Mouse (Mus musculus): ENCODE measurements around the gene Dnaic1.

Dnaic1 gene

DNA sequence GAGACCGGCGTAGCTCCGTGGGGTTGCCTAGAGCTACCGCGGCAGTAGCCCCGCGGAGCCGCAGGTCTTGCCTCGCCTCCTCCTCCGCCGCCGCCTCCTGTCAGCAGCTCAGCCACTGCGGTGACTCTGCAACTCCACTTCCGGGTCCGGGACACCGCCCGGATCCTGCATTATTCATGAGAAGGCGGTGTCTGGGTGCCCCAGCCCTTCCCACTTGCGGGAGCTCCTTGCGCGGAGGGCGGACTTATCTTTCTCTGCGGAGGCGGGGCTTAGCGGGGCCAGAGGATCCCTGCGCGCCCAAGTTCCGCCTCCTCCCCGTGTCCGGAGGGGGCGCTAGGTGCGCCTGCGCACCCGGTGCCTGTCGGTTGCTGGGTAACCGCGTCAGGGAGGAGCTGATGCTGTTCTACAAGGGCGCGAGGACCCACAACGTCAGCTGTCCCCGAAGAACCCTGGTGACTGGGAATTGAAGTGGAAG, at the start of gene Dnaic1, which contains the start of gene Fam219a:
Dnaic1 (plus strand) TSS at position 365 of the 475 bp plus-strand sequence.
Fam219a (minus strand) TSS at position 128 of the 475 bp plus-strand sequence.
- peak; percentile 97 for DNase-seq (ENCODE audit: low read depth, low spot score)

DNA sequence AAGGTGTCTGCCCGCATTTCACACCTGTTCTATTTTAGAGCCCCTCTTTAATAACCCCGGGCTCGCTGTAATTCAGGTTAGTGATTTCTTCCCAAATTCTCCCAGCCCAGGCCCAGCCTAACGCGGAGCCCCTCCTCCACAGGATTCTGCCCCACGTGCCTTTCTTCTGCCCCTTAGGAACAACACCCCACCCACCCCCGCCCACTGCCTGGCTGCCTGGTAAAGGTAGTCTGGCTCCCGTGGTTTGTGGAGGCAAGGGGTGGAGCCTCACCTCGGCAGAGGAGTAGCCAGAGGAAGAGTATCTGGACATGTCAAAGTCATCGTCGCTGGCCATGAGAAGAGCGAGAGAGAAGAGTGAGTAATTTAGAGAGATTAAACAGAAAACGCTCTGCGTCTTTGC, 48.9 kb upstream of the Dnaic1 start:
- no peak for DNase-seq (ENCODE audit: low read depth, low spot score)

DNA sequence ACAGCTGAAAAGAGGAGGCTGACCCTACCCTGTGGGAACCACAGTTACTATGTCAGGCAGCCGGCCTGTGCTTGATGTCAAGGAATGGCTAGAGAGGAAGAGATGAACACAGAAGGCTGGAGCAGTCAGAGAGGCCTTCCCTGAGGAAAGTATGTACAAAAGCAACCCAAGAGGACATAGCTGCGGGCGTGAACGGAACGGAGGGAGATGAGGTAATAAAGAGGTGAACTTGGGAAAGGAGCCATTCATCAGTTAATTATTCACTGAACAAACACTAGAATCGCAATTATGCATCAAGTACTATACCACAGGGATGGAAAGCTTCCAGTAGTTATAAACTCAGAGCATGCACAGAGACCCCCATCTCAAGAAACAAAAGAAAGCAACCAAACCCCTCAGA, 47.4 kb upstream of the Dnaic1 start:
- no peak for DNase-seq (ENCODE audit: low read depth, low spot score)

DNA sequence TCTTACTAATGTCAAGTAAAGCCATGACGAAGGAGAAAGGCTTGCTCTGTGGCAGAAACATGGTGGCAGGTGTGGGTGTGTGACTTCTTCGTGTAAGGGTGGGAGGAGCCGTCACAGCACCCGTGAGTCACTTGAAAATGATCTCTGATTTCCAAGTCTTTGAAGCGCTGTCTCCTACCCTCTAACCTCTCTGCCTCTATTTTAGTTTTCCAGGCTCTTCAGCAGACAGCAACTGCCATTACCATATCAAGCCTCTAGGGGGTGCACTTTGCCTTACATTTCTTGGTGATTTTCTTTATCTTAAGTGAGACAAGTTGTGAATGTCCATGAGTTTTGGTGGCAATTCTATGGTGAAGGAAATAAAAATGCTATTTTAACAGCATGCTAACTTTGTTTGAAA, 46.8 kb upstream of the Dnaic1 start:
- no peak for DNase-seq (ENCODE audit: low read depth, low spot score)

DNA sequence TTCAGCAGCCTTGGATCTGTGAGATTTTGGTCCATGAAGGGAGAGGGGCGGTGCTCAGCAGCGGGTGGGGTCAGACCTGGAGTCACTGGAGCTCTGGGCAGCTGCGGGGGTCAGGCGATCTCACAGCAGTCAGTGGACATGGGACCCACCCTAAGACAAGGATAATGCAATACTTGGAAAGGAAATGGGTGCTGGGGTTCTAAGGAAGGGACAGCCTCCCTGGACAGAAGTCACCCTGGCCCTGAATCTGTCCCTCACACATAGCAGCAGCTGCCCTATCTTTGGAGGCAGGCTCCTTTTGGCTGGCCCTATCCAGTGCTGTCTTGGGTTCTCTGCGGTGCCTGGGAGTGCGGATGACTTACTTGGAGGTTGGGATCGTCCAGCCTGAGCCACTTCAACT, 45.7 kb upstream of the Dnaic1 start:
- no peak for DNase-seq (ENCODE audit: low read depth, low spot score)

DNA sequence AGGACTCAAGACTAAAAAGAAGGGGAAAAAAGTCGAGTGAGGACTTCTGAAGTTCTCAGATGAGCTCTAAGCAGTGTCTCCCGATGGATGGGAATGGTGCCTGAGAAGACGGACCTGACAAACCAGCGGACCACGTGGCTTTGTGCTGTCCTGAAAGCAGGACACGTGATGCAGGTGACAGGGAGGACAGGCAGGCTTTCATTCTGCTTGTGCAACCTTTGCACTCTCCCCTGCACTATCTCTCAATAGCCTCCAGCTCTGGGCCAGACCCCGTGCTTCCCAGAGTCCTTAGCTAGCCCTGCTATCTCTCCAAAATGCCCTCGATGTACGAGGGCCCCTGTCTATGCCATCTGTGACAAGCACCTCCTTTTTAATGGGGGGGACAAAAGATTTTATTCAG, 44.7 kb upstream of the Dnaic1 start:
- DNase-seq (ENCODE audit: low read depth, low spot score) = no peak

DNA sequence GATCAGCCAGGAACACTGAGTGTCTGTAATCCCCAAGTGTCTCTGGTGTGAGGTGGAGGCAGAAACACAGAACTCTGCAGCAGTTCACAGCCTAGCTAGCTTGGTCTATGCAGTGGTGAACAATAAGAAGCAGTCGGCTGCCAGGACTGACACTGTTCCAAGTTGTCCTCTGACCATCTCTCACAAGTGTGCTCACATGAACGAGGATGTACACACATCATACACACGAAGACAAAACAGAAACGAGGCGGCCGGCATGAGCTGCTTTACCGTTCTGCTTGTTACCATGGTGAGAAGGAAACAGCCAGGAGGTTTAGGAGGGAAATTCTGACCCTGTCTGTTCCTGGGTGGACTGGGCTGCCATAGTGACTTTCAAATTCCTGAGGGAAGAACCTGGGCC, 43.0 kb upstream of the Dnaic1 start:
- no peak for DNase-seq (ENCODE audit: low read depth, low spot score)

DNA sequence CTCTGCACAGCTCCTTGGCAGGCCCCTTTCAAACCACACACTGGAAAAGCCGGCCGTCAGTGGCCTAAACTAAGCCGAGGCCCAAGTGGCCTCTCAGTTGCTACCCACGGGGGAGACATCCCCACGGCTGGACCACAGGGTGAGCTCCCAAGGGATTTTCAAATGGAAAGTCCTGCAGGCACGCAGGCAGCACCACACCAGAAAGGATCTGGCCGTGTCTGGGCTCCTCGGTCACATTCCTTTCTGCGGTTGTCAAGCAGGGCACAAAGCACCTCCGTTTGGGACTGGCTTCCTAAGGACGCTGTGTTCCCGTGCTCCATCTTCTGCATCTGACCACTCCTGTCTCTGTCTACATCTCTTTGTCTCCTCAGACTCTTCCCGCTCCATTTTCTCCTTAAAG, 42.5 kb upstream of the Dnaic1 start:
- DNase-seq (ENCODE audit: low read depth, low spot score) = no peak

DNA sequence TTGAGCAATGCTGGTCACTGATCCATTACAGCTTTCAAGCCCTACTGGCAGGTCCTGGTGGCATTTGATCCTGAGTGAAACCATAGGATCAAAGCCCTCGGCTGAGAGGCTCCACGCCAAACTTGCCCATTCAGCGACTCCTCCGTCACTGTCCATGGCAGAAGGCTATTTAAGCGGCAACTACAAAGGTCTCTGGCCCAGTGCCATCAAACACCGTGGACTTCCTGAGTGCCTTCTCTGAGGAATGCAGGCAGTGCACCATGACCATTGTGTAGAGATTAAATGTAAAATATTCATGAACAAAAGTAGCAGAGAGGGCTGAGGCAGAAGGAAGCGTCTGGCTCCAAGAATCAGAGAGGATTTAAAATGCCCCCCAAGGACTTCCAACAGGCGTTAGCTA, 41.6 kb upstream of the Dnaic1 start:
- DNase-seq (ENCODE audit: low read depth, low spot score) = no peak

DNA sequence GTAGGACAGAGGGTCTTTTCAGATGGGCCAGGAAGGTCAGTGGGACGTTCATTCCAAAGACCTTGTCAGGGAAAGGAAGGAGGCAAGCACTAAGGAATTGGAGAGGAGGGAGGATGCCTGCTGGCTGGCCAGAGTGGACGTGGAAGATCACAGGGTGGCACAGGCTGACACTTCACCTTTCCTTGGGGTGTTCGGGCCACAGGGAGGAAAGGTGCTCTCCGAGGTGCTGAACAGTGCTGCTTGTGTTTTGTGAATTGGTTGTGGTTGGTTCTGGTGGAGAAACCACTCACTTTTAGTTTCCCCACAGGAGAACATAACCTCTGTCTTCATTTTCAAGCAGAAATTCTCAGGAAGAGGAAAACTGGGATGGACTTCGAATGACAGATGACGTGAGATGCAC, 37.2 kb upstream of the Dnaic1 start:
- no peak for DNase-seq (ENCODE audit: low read depth, low spot score)

DNA sequence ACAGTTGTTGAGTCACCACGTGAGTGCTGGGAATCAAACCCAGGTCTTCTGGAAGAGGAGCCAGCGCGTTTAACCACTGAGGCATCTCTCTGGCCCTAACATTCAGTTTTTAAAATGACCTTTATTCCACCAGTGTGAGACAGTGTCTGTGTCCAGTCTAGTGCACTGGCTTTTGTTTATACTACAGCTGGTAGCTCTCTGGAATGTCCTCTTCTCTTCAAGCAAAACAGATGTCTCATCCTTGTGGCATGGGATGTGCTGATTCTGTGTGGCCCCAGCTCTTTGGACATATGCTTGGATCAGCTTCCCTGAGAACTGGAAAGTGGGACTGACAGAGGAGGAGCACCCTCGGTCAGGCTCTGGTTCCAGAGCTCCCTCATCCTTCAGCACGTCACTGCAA, 34.7 kb upstream of the Dnaic1 start:
- DNase-seq (ENCODE audit: low read depth, low spot score) = no peak

DNA sequence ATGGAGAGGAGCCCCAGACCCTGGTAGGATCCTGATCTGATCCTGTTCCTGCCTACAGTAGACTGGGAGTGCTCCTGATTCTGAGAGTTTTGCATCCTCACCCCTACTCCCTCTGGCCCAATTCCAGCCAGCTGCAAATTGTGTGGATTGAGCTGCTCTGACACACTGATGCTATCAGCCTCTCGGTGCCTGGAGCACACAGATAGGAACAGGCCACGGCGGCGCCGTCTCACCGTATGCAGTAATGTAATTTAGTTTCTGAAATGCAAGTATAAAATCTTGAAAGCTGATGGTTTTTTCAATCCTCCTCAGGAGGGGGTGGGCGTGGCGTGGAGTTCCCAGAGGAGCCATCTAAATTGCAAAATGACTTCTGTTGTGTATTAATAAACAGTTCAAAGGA, 27.4 kb upstream of the Dnaic1 start:
- no peak for DNase-seq (ENCODE audit: low read depth, low spot score)

DNA sequence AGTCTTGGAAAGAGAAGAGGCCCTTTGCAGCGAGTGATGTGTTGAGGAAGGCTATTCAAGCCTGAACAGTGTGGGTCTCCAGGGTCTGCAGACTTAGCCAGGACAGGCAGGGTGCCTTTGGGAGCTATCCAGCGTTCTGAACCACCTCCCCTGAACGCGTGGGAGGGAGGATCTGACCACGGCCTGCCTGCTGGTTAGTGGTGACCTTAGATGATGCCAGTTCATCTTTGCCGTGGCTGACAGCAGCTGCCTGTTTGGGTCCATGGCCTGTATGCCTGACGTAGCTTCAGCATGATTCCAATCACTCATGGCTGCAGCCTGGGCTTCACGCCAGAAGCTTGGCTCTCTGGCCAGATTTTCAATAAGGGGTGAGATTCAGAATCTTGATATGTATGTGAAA, 23.6 kb upstream of the Dnaic1 start:
- DNase-seq (ENCODE audit: low read depth, low spot score) = no peak

DNA sequence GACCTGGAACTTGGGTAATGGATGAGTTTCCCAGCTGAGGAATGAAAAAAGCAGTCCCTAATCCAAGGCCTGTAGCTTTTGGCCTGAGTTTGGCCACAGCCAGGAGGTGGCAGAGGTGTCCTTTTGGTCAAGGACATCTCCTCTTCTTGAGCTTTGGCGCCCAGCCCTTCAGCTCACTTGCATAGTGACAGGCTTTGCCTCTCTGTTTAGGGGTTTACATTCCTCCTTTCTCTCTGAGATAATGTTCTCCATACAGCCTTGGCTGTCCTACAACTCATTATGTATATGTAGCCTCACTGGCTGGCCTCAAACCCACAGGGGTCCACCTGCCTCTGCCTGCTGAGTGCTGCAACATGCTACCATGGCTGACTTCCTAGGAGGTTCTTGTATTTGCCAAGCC, 22.5 kb upstream of the Dnaic1 start:
- DNase-seq (ENCODE audit: low read depth, low spot score) = no peak

DNA sequence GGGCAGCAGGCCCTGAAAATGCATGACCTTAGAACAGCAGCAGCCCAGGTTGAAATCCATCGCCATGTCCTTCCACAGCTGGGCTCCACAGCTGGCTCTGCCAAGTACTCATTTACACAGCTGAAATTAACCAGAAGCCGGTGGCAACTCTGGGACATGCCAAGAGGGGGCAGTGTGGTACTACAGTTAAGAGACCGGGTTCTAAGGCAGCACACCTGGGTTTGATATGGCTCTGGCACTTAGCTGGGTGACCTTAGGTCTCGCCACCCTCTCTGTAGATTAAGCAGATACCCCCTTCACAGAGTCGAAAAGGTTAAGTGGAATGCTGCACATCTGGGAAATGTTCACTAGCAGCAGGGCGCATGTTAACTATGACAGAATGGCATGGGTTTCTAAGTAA, 17.0 kb upstream of the Dnaic1 start:
- DNase-seq (ENCODE audit: low read depth, low spot score) = no peak

DNA sequence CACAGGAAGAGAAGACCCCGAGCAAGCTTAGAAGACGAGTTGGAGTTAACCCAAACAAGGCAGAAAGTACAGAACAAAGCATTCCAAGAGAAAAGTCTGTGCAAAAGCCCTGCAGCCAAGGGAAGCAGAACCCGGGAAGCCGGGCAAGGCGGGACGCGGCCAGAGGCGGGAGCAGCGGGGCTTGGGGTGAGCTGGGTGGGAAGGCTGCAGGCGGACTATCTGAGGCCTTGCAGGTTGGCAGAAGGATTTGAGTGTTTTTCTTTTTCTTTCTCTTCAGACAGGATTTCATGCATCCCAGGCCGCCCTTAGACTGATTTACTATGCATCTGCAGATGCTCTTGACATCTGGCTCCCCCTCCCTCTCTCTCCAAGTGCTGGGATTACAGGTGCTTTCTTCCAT, 16.5 kb upstream of the Dnaic1 start:
- no peak for DNase-seq (ENCODE audit: low read depth, low spot score)

DNA sequence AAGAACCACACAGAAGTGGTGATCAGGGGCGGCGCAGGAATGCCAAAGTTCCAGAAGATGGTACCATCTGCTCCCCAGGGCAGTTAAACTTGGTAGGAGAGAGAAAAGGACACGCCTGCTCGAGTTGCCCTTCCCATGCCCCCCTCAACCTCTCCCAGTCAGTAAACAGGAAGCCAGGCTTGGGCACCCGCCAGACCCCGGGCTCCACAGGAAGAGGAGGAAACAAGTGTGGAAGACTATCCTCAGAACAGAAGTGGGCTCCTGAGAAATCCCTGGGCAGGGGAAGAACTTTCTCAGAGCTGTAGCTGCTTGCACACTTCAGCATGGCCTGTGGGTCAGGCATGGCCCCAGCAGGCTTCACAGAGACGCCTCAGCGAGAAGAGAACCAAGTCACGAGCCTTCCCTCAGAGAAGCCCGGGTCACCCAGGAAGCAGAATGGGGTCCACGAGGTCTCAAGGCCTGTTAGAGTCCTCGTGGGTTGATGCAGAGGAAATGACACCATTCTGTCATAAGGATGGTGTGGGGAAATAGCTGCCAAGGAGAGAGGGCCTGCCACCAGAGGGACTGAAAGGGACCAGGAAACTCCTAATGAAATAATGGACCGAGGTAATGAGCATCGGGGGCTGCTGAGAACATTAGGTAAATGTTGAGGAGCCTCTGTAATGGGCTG, 14.4 kb upstream of the Dnaic1 start:
- no peak for DNase-seq (ENCODE audit: low read depth, low spot score)

DNA sequence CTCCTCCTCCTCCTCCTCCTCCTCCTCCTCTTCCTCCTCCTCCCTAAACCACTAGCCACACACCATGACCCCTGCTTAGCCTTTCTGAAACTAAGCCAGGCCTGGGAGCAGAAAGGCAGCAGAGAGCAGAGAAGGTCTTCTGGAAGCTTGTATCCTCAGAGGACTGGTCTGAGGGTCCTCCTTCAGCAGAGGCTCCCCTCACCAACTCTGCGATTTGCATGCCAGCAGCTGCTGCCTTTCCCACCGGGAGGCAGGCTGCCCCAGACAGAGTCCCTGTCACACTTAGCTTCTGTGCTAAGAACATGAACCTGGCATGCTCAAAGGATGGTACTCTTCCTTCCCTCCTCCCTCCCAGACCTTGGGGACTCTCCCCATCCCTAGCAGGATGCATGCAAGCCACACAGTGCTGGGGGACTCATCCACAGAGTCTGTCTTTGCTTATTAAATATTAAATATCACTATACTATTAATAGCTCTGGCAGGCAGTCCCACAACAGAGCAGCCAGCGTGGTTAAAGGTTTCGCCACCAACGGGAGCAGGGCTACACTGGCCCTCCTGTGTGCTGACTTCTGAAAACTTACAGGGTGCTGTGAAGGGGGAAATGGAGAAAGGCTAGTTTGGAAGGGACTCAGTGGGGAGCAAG, 13.1 kb upstream of the Dnaic1 start:
- no peak for DNase-seq (ENCODE audit: low read depth, low spot score)

DNA sequence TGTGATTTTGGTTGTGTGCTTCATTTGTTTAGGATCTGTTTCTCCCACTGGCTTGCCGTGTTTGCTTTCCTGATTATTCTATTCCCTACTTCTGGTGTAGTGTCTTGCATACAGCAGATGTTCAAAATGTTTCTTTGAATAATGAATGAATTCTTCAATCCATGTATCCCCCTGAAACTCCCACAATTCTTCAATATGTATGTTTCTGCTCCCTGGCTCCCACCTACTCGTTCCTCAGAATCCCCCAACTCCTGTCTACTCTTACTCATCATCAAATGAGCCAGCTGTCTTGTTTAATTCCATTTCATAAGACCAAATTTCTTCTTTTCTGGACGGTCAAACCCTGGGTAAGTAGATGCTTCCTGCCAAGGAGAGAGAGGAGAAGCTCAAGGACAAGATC, 12.5 kb upstream of the Dnaic1 start:
- no peak for DNase-seq (ENCODE audit: low read depth, low spot score)

DNA sequence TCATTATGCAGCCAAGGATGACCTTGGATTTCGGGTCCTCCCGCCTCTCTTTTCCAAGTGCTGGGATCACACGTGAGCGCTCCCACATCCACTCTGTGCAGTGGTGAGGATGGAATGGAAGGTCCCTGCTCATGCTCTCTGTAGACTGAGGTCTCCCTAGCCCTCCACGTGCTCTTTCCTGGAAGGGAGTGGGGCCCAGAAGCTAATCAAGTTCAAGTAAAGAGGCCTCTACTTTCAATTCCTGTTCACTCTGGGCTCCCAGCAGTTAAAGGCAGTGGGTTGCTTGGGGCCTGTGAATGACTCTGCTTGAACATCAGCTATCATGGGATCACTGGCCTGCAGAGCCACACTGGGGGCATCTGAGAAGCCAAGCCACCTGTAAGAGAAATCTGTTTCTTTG, 6.3 kb upstream of the Dnaic1 start:
- DNase-seq (ENCODE audit: low read depth, low spot score) = no peak

DNA sequence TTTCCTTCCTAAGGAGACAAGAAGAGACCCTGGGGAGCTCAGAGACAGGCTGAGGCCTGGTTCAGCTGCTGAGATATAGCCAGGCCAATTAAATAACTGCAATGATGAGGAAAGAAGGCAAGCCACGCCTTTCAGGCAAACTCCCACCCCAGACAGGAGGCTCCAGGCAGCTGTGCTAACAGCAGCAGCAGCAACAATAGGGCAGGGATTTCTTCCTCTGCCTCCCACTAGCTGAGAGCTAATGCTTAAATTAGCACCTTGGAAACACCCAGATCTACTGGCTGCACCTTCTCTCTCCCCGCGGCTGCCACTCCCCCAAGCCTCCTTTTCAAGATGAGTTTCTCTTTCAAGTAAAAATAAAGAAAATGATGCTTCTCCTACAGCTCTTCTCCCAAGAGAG, 3.5 kb upstream of the Dnaic1 start:
- DNase-seq (ENCODE audit: low read depth, low spot score) = no peak

DNA sequence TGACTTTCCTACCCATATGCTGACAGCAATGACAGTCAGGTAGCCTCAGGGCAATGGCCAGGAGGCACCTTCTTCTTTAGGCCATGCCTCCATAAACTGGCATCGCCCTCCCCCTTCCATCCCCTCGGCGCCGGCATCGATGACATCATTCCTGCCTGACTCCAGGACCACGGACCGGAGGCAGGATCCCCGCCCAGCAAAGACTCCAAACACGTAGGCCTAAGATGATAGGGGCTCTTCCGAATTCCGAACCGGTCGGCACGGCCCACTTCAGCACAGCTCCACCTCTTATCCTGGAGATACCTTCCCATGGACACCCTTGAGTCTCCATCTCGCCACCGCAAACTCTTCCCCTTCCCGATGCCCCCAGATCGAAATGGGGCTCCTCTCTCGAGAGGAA, 1.3 kb upstream of the Dnaic1 start:
- DNase-seq (ENCODE audit: low read depth, low spot score) = no peak

DNA sequence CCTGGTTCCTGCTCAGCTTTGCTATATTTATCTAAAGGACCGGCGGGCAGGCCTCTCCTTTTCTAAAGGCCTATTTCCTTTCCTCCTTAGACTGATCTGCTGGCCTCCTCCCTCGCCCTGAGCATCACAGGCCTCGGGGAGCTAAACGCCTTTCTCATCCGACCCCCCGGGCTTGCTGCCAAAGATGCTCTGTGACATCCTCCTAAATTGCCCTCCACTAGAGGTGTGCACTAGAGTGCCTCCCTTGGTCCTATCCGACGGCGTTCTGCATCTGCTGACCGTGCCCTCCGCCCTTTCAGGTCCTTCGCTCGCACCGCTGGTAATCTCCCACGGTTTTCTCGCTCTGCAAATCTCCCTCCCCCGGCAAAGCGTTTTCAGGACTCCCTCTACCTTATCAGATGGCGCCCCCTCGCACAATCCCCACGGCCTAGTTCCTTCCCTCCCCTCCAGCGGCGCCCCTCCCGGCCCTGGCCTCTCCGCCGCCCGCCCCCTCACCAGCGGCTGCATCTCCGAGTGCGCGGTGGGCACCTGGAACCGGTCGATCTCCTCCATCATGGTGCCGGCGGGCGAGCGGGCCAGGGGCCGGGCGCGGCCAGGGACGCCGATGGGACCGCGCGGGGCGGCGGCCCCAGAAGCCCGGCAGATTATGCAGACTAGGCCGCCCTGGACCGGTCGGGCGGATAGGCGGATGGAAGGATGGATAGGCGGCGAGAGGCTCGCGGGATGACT, 729 bp upstream of the Dnaic1 start:
- no peak for DNase-seq (ENCODE audit: low read depth, low spot score)
